In genomic region chr11:83271151-83271950, GRCm38 (mm10) we compare ENCODE assay signal across 8 mouse cellular contexts. TPM values are rescaled to one million over a fixed set of nuclear protein-coding genes. Genes with fewer than 3 reads are reported as not detected.
A peak's percentile ranks its signal among the peaks of the same experiment; 100 is the strongest.
DNase-seq lines count a peak whose midpoint lies in the region; ATAC-seq and TF ChIP-seq lines count a peak whose summit lies in the region.

No protein-coding gene starts in this region.

- no peak for TF ChIP-seq CTCF in ES-Bruce4 (IDR thresholded peaks at IDR 0.05; ENCODE audit: low read depth, low read length)

- H3K27me3 ChIP-seq in ES-Bruce4 (ENCODE audit: control insufficient read depth, insufficient read depth, low read length, poor library complexity, severe bottlenecking): no peaks in the 10 kb centered on the region
- H3K27me3 ChIP-seq in forebrain, embryonic 13.5 days: 0 out of 2 replicates have a peak, but pooled peaks cover 3% of the 10 kb centered on the region
- H3K27me3 ChIP-seq in neural tube, embryonic 15.5 days (replicated peaks): no peaks in the 10 kb centered on the region

- no peaks in the 10 kb centered on the region for H3K36me3 ChIP-seq in ES-Bruce4 (ENCODE audit: control insufficient read depth, insufficient read depth, low read length, poor library complexity, severe bottlenecking)
- no peaks in the 10 kb centered on the region for H3K36me3 ChIP-seq in forebrain, embryonic 13.5 days (ENCODE audit: poor library complexity, severe bottlenecking)
- no peaks in the 10 kb centered on the region for H3K36me3 ChIP-seq in neural tube, embryonic 15.5 days

- peak; percentile 89 for ATAC-seq in forebrain, embryonic 13.5 days
- ATAC-seq in neural tube, embryonic 15.5 days (ENCODE audit: low FRiP score): peak; percentile 92

- H3K4me1 ChIP-seq in ES-Bruce4 (ENCODE audit: control insufficient read depth, insufficient read depth, low read length): peaks cover 2% of the 10 kb centered on the region
- 0 out of 2 replicates have a peak, but pooled peaks cover 2% of the 10 kb centered on the region for H3K4me1 ChIP-seq in forebrain, embryonic 13.5 days
- H3K4me1 ChIP-seq in neural tube, embryonic 15.5 days: peaks cover 6% of the 10 kb centered on the region; the same call in 1 of the 2 replicates

- 0 out of 2 replicates have a peak overlapping the region, but pooled peaks have one; percentile 26 for H3K27ac ChIP-seq in ES-Bruce4 (ENCODE audit: insufficient read depth, low read length)
- peak overlapping the region; percentile 69 for H3K27ac ChIP-seq in forebrain, embryonic 13.5 days
- H3K27ac ChIP-seq in neural tube, embryonic 15.5 days (replicated peaks): peak overlapping the region; percentile 87

- H3K9me3 ChIP-seq in ES-Bruce4 (replicated peaks; ENCODE audit: control insufficient read depth, insufficient read depth, low read length, poor library complexity, severe bottlenecking): no peaks in the 10 kb centered on the region
- no peaks in the 10 kb centered on the region for H3K9me3 ChIP-seq in forebrain, embryonic 13.5 days (replicated peaks)
- H3K9me3 ChIP-seq in neural tube, embryonic 15.5 days (replicated peaks): no peaks in the 10 kb centered on the region

- peak overlapping the region; percentile 87 for H3K4me3 ChIP-seq in ES-Bruce4 (ENCODE audit: low read depth, low read length)
- peak overlapping the region; percentile 52 for H3K4me3 ChIP-seq in forebrain, embryonic 13.5 days
- H3K4me3 ChIP-seq in neural tube, embryonic 15.5 days (replicated peaks): peak overlapping the region; percentile 57

- peak; percentile 87 for DNase-seq in c-Kit-positive CD71-positive TER-119-positive erythroid progenitor cells, embryonic 14.5 days (ENCODE audit: low spot score)
- peak; percentile 75 to 78 for DNase-seq in heart, postnatal 14 days
- peak; percentile 85 for DNase-seq in layer of hippocampus, adult 11-12 months (ENCODE audit: low spot score)
- peak; percentile 81 to 83 for DNase-seq in lung, adult 18-20 months
- peak; percentile 84 for DNase-seq in testis, postnatal 14 days (ENCODE audit: low spot score)

- WGBS in forebrain, embryonic 13.5 days: under 1% methylated on average over 26 of the region's 26 CpGs
- WGBS in neural tube, embryonic 15.5 days: under 1% methylated on average over 26 of the region's 26 CpGs

- intact Hi-C loops in heart, postnatal 14 days (cut with DNase I): no loop called here

- TF ChIP-seq EP300 in ES-Bruce4 (IDR thresholded peaks at IDR 0.05; ENCODE audit: insufficient read depth, low read depth, low read length): no peak

- peak overlapping the region; percentile 54 for H3K9ac ChIP-seq in ES-Bruce4 (ENCODE audit: low read depth, poor library complexity, severe bottlenecking)
- peak overlapping the region; percentile 73 for H3K9ac ChIP-seq in forebrain, embryonic 13.5 days
- H3K9ac ChIP-seq in neural tube, embryonic 15.5 days (replicated peaks): peak overlapping the region; percentile 65

- H3K4me2 ChIP-seq in forebrain, embryonic 13.5 days: peak overlapping the region; percentile 65
- peak overlapping the region; percentile 69 for H3K4me2 ChIP-seq in neural tube, embryonic 15.5 days

- peak; percentile 99 for TF ChIP-seq POLR2A in ES-Bruce4 (IDR thresholded peaks at IDR 0.05; ENCODE audit: insufficient read depth, low read length)

RNA-seq across cellular contexts. Expression of gene Slfn14, which starts 15.2 kb away (rescaled TPM):
- polyA plus RNA-seq in ES-Bruce4 (2011; ENCODE audit: insufficient read depth, insufficient read length, low read depth, missing spikeins): not detected in 2 replicates
- polyA plus RNA-seq in forebrain, embryonic 13.5 days (2015; fragmentation: Nextera tagmentation; extraction: Ambion mirVana): 0.04 and 0.14 TPM in 2 replicates
- total RNA-seq in heart, postnatal 14 days (2021): under 1 TPM; 0.07 to 0.19 TPM
- 0.09 TPM in 1 of 2 replicates, not detected in the other for polyA plus RNA-seq in neural tube, embryonic 15.5 days (2015; fragmentation: Nextera tagmentation; extraction: Ambion mirVana)

RNA-seq across cellular contexts. Expression of gene Ap2b1, which starts 27.5 kb away (rescaled TPM):
- polyA plus RNA-seq in ES-Bruce4 (2011; ENCODE audit: insufficient read depth, insufficient read length, low read depth, missing spikeins): 190 and 196 TPM in 2 replicates
- polyA plus RNA-seq in forebrain, embryonic 13.5 days (2015; fragmentation: Nextera tagmentation; extraction: Ambion mirVana): 82.2 and 85.4 TPM in 2 replicates
- 10 to 100 TPM; 52.6 to 58.6 TPM for total RNA-seq in heart, postnatal 14 days (2021)
- polyA plus RNA-seq in neural tube, embryonic 15.5 days (2015; fragmentation: Nextera tagmentation; extraction: Ambion mirVana): 100 and 101 TPM in 2 replicates

RNA-seq across cellular contexts. Expression of gene Pex12, which starts 31.0 kb away (rescaled TPM):
- 10.4 and 11.8 TPM in 2 replicates for polyA plus RNA-seq in ES-Bruce4 (2011; ENCODE audit: insufficient read depth, insufficient read length, low read depth, missing spikeins)
- polyA plus RNA-seq in forebrain, embryonic 13.5 days (2015; fragmentation: Nextera tagmentation; extraction: Ambion mirVana): 17.7 and 18.2 TPM in 2 replicates
- 10 to 100 TPM in 1 of 2 experiments, 1 to 10 TPM in 1; 9.3 to 13.6 TPM for total RNA-seq in heart, postnatal 14 days (2021)
- 14.6 and 16.8 TPM in 2 replicates for polyA plus RNA-seq in neural tube, embryonic 15.5 days (2015; fragmentation: Nextera tagmentation; extraction: Ambion mirVana)

Comparison
In these comparisons a context has a peak if more than half of its experiments do, and no peak if none do; other contexts are left out.
1. Peak in every context shown above with its lines: DNase-seq, ATAC-seq, H3K4me3 ChIP-seq and H3K27ac ChIP-seq.
2. H3K27ac ChIP-seq: peak in every context shown above with its lines; median percentile 87 in neural tube, embryonic 15.5 days; 69 in forebrain, embryonic 13.5 days; 26 in ES-Bruce4.